Mouse (Mus musculus): ENCODE measurements around the gene Tspyl3. TPM values are rescaled to one million over a fixed set of nuclear protein-coding genes. Genes with fewer than 3 reads are reported as not detected.

Tspyl3 gene
- polyA plus RNA-seq, 1 experiment from 2014 or later = 57.1 TPM

DNA sequence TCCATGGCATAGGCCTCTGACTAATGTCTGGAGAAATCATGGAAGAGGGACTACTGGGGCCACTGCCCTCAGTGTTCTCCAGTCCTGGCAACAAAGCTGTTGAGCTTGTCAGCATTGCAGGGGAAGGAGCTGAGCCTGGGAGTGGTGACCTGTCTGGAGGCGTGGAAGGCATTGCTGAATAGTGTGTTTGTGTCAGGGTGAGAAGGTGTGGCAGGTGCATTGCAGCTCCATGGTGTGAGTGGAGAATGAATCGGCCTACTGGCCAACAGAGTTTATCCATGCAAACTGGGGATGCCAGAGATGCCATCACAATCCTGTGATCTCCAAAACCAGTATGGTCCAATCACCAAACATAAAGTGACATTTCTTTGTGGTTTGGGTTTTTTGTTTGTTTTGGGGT is 31.4 kb upstream of the Tspyl3 start:
- Histone ChIP-seq H3K4me1 (ENCODE audit: control insufficient read depth, insufficient read depth, low read length) (no peaks in the 10 kb centered on the region), H3K27ac (ENCODE audit: low read length) (no peak overlapping the region), H3K9ac (ENCODE audit: low read depth, low read length) (no peak overlapping the region), H3K27me3 (ENCODE audit: control insufficient read depth, insufficient read depth, low read depth, low read length) (no peaks in the 10 kb centered on the region), H3K36me3 (ENCODE audit: control insufficient read depth, insufficient read depth, low read length) (peaks cover 6% of the 10 kb centered on the region), H3K4me2 (ENCODE audit: low read length) (no peak overlapping the region), H3K9me3 (replicated peaks; ENCODE audit: control insufficient read depth, low read length, poor library complexity, severe bottlenecking) (no peaks in the 10 kb centered on the region), H3K4me3 (ENCODE audit: low read depth, low read length) (no peak overlapping the region)
- WGBS = 100% methylated on average over 2 of the region's 2 CpGs
- ATAC-seq = no peak

DNA sequence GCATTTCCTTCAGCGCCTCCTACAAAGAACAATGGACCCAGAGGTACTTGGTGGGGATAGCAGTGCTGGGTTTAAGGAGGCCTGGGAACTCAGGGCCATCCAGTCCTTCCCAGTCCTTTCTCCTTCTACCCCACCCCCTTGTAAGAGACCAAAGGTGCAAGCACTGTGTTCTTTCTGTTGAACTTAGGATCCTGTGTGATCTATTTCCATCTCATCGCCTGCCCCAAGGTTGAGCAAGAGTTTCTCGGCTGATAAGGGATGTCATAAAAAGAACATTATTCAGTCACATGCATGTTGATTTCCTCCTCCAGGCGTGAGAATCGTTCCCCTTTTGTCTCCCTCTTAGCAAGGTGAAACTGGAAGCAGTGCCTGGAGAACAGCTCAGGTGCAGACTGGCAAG is 24.5 kb upstream of the Tspyl3 start:
- H3K4me3 ChIP-seq (ENCODE audit: low read depth, low read length) = no peak overlapping the region
- H3K27me3 ChIP-seq (ENCODE audit: control insufficient read depth, insufficient read depth, low read depth, low read length) = no peaks in the 10 kb centered on the region
- H3K27ac ChIP-seq (ENCODE audit: low read length) = no peak overlapping the region
- no peak overlapping the region for H3K9ac ChIP-seq (ENCODE audit: low read depth, low read length)
- H3K4me2 ChIP-seq (ENCODE audit: low read length) = no peak overlapping the region
- 93% methylated on average over 5 of the region's 5 CpGs for WGBS
- ATAC-seq = no peak
- H3K4me1 ChIP-seq (ENCODE audit: control insufficient read depth, insufficient read depth, low read length) = no peaks in the 10 kb centered on the region
- H3K9me3 ChIP-seq (replicated peaks; ENCODE audit: control insufficient read depth, low read length, poor library complexity, severe bottlenecking) = no peaks in the 10 kb centered on the region
- H3K36me3 ChIP-seq (ENCODE audit: control insufficient read depth, insufficient read depth, low read length) = peaks cover 13% of the 10 kb centered on the region

DNA sequence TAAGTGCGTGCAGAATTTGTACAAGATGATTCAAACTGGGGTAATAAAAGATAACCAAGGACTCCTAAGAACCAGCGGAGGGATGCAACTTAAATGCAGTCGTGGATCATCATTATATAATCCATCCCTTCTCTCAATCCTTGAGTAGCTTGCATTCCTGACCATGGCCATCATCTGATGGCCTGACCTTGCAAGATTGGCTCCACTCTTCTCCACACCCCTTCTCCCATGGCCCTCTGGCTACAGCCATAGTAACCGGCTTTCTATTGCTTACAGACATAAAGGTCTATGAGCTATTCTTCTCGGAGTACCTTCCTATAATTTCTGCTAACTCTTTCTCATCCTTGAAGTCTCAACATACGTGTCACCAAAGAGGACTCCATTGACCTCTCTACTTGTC is 16.9 kb upstream of the Tspyl3 start:
- WGBS = 69% methylated on average over 6 of the region's 6 CpGs
- peaks cover 37% of the 10 kb centered on the region for H3K4me1 ChIP-seq (ENCODE audit: control insufficient read depth, insufficient read depth, low read length)
- peak overlapping the region; percentile 84 for H3K27ac ChIP-seq (ENCODE audit: low read length)

GRCm38 (mm10) chr2:153241250-153242014 is 16.2 kb upstream of the Tspyl3 start, which contains the start of the genes Plagl2 and Pofut1:
Gene Plagl2, minus strand, starts transcription at chr2:153241426.
Gene Pofut1, plus strand, starts transcription at chr2:153241533.
- peak within 1 kb of the TSS; percentile 61 for H3K4me2 ChIP-seq (ENCODE audit: low read length)
- H3K27ac ChIP-seq (ENCODE audit: low read length) = peak within 1 kb of the TSS; percentile 84
- WGBS = under 1% methylated on average over 62 of the region's 72 CpGs
- H3K9me3 ChIP-seq (replicated peaks; ENCODE audit: control insufficient read depth, low read length, poor library complexity, severe bottlenecking) = no peaks in the 10 kb centered on the region
- H3K27me3 ChIP-seq (ENCODE audit: control insufficient read depth, insufficient read depth, low read depth, low read length) = no peaks in the 10 kb centered on the region
- peak within 1 kb of the TSS; percentile 97 for H3K9ac ChIP-seq (ENCODE audit: low read depth, low read length)
- peak; percentile 97 for ATAC-seq
- peaks cover 37% of the 10 kb centered on the region for H3K4me1 ChIP-seq (ENCODE audit: control insufficient read depth, insufficient read depth, low read length)
- no peaks in the 10 kb centered on the region; the same call in 1 of the 2 replicates for H3K36me3 ChIP-seq (ENCODE audit: control insufficient read depth, insufficient read depth, low read length)
- H3K4me3 ChIP-seq (ENCODE audit: low read depth, low read length) = peak within 1 kb of the TSS; percentile 92

More for the DNA sequence above, 16.9 kb upstream of the Tspyl3 start:
- Histone ChIP-seq H3K36me3 (ENCODE audit: control insufficient read depth, insufficient read depth, low read length) (no peaks in the 10 kb centered on the region; the same call in 1 of the 2 replicates), H3K9ac (ENCODE audit: low read depth, low read length) (peak overlapping the region; percentile 97), H3K9me3 (replicated peaks; ENCODE audit: control insufficient read depth, low read length, poor library complexity, severe bottlenecking) (no peaks in the 10 kb centered on the region), H3K4me3 (ENCODE audit: low read depth, low read length) (peak overlapping the region; percentile 92), H3K4me2 (ENCODE audit: low read length) (peak overlapping the region; percentile 61), H3K27me3 (ENCODE audit: control insufficient read depth, insufficient read depth, low read depth, low read length) (no peaks in the 10 kb centered on the region)
- no peak for ATAC-seq

- H3K4me2 ChIP-seq (ENCODE audit: low read length) = peak overlapping the region; percentile 61
- peak overlapping the region; percentile 92 for H3K4me3 ChIP-seq (ENCODE audit: low read depth, low read length)
- no peaks in the 10 kb centered on the region for H3K9me3 ChIP-seq (replicated peaks; ENCODE audit: control insufficient read depth, low read length, poor library complexity, severe bottlenecking)
- H3K4me1 ChIP-seq (ENCODE audit: control insufficient read depth, insufficient read depth, low read length) = peaks cover 37% of the 10 kb centered on the region
- peak overlapping the region; percentile 84 for H3K27ac ChIP-seq (ENCODE audit: low read length)
- ATAC-seq = peak; percentile 80
- peak overlapping the region; percentile 97 for H3K9ac ChIP-seq (ENCODE audit: low read depth, low read length)
- no peaks in the 10 kb centered on the region for H3K27me3 ChIP-seq (ENCODE audit: control insufficient read depth, insufficient read depth, low read depth, low read length)
- H3K36me3 ChIP-seq (ENCODE audit: control insufficient read depth, insufficient read depth, low read length) = no peaks in the 10 kb centered on the region; the same call in 1 of the 2 replicates
- WGBS = 0% methylated on average over 17 of the region's 33 CpGs
Measured at GRCm38 (mm10) chr2:153240701-153241235, 15.5 kb upstream of the Tspyl3 start.

DNA sequence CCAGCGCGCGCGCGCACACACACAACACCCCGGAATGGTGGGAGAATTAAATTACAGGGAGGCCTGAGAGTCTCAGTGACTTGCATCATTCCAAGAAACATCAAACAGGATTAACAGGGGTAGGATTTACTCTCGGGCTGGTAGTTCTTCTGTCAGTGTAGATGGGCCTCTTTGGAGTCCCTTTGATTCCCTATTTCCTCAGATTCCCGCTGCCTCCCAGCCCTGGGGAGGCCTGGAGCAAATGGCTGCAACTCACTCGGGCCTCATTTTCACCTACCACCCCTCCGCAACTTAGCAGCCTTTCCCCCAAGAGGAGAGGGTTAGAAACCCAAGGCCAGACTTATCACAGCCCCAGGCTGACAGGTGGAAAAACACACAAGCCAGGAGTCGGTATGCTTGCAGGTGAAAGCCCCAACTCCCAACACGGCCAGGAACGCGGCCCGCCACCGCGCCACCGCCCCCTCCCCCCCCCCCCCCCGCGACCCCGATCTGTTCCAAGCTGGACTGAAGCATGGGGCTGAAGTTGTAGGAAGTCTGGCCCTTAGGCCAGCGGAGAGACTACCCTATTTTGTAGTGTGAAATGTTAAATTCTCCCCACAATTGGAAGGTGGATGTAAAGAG is 14.7 kb upstream of the Tspyl3 start:
- Histone ChIP-seq H3K9me3 (replicated peaks; ENCODE audit: control insufficient read depth, low read length, poor library complexity, severe bottlenecking) (no peaks in the 10 kb centered on the region), H3K27me3 (ENCODE audit: control insufficient read depth, insufficient read depth, low read depth, low read length) (no peaks in the 10 kb centered on the region), H3K4me2 (ENCODE audit: low read length) (peak overlapping the region; percentile 61), H3K9ac (ENCODE audit: low read depth, low read length) (peak overlapping the region; percentile 97), H3K4me3 (ENCODE audit: low read depth, low read length) (peak overlapping the region; percentile 92), H3K36me3 (ENCODE audit: control insufficient read depth, insufficient read depth, low read length) (peaks cover 5% of the 10 kb centered on the region), H3K27ac (ENCODE audit: low read length) (no peak overlapping the region; the same call in 1 of the 2 replicates), H3K4me1 (ENCODE audit: control insufficient read depth, insufficient read depth, low read length) (peaks cover 37% of the 10 kb centered on the region)
- 1% methylated on average over 19 of the region's 22 CpGs for WGBS
- ATAC-seq = no peak

GRCm38 (mm10) chr2:153239021-153239859 is 14.0 kb upstream of the Tspyl3 start:
- H3K9ac ChIP-seq (ENCODE audit: low read depth, low read length) = peak overlapping the region; percentile 97
- no peak for ATAC-seq
- H3K9me3 ChIP-seq (replicated peaks; ENCODE audit: control insufficient read depth, low read length, poor library complexity, severe bottlenecking) = no peaks in the 10 kb centered on the region
- H3K4me2 ChIP-seq (ENCODE audit: low read length) = peak overlapping the region; percentile 61
- H3K27ac ChIP-seq (ENCODE audit: low read length) = no peak overlapping the region
- peak overlapping the region; percentile 92 for H3K4me3 ChIP-seq (ENCODE audit: low read depth, low read length)
- peaks cover 10% of the 10 kb centered on the region for H3K36me3 ChIP-seq (ENCODE audit: control insufficient read depth, insufficient read depth, low read length)
- H3K27me3 ChIP-seq (ENCODE audit: control insufficient read depth, insufficient read depth, low read depth, low read length) = no peaks in the 10 kb centered on the region
- 35% methylated on average over 7 of the region's 7 CpGs for WGBS
- peaks cover 37% of the 10 kb centered on the region for H3K4me1 ChIP-seq (ENCODE audit: control insufficient read depth, insufficient read depth, low read length)

GRCm38 (mm10) chr2:153238406-153238805 is 13.2 kb upstream of the Tspyl3 start:
- peaks cover 37% of the 10 kb centered on the region for H3K4me1 ChIP-seq (ENCODE audit: control insufficient read depth, insufficient read depth, low read length)

More at GRCm38 (mm10) chr2:153238406-153238805, 13.2 kb upstream of the Tspyl3 start:
- H3K27ac ChIP-seq (ENCODE audit: low read length) = no peak overlapping the region
- H3K9me3 ChIP-seq (replicated peaks; ENCODE audit: control insufficient read depth, low read length, poor library complexity, severe bottlenecking) = no peaks in the 10 kb centered on the region
- H3K27me3 ChIP-seq (ENCODE audit: control insufficient read depth, insufficient read depth, low read depth, low read length) = no peaks in the 10 kb centered on the region
- H3K36me3 ChIP-seq (ENCODE audit: control insufficient read depth, insufficient read depth, low read length) = peaks cover 14% of the 10 kb centered on the region
- H3K4me3 ChIP-seq (ENCODE audit: low read depth, low read length) = no peak overlapping the region
- no peak overlapping the region for H3K4me2 ChIP-seq (ENCODE audit: low read length)
- ATAC-seq = no peak
- H3K9ac ChIP-seq (ENCODE audit: low read depth, low read length) = no peak overlapping the region
- 56% methylated on average over 2 of the region's 2 CpGs for WGBS

All from midbrain, embryonic 16.5 days (tissue).